14 mouse cellular contexts compared by ENCODE assay signal in genomic region chr9:116134488-116134887, GRCm38 (mm10). TPM values are rescaled to one million over a fixed set of nuclear protein-coding genes. Genes with fewer than 3 reads are reported as not detected.
DNase-seq lines count a peak whose midpoint lies in the region; ATAC-seq lines count a peak whose summit lies in the region.
"Had no signal": no experiment of that assay in that cellular context is flagged by ENCODE, and none has a peak within 500 bp of the region (broad histone marks: within the 10 kb centered on the region; RNA-seq: fewer than 3 reads in every experiment).

No protein-coding gene starts in this region.

- peaks cover 45% of the 10 kb centered on the region for H3K4me1 ChIP-seq in heart, embryonic 13.5 days

- no peaks in the 10 kb centered on the region for H3K27me3 ChIP-seq in heart, embryonic 13.5 days (replicated peaks)
- H3K27me3 ChIP-seq: embryonic facial prominence, embryonic 13.5 days; forebrain, embryonic 12.5 days had no signal

- H3K4me3 ChIP-seq in heart, embryonic 13.5 days: no peak overlapping the region
- H3K4me3 ChIP-seq: embryonic facial prominence, embryonic 13.5 days; forebrain, embryonic 12.5 days had no signal

- H3K9ac ChIP-seq in heart, embryonic 13.5 days: no peak overlapping the region
- H3K9ac ChIP-seq: embryonic facial prominence, embryonic 13.5 days; forebrain, embryonic 12.5 days had no signal

- no peaks in the 10 kb centered on the region for H3K9me3 ChIP-seq in heart, embryonic 13.5 days
- H3K9me3 ChIP-seq: embryonic facial prominence, embryonic 13.5 days; forebrain, embryonic 12.5 days had no signal

- H3K36me3 ChIP-seq in heart, embryonic 13.5 days: peaks cover 25% of the 10 kb centered on the region
- H3K36me3 ChIP-seq: forebrain, embryonic 12.5 days had no signal

- H3K27ac ChIP-seq in heart, embryonic 13.5 days (replicated peaks): 0 out of 2 replicates have a peak overlapping the region, but pooled peaks have one; percentile 15
- H3K27ac ChIP-seq: embryonic facial prominence, embryonic 13.5 days; forebrain, embryonic 12.5 days had no signal

- WGBS in heart, embryonic 13.5 days: 68% methylated on average over 2 of the region's 2 CpGs

- no peak for ATAC-seq in heart, embryonic 13.5 days (ENCODE audit: extremely low read depth, insufficient number of reproducible peaks, low FRiP score, low TSS enrichment)
- peak; percentile 22; the same call in 1 of the 2 replicates for ATAC-seq in neutrophil, adult 5-6 weeks (ENCODE audit: extremely low read depth, insufficient number of reproducible peaks, low FRiP score, poor library complexity, severe bottlenecking)
- ATAC-seq: intestine, embryonic 16.5 days; midbrain, embryonic 16.5 days had no signal

- no peak for DNase-seq in heart, postnatal 4 days
- peak; percentile 49 for DNase-seq in lung, postnatal 36 days
- no peak for DNase-seq in lung, postnatal 4 days
- peak; percentile 31 for DNase-seq in ZHBTc4 (ENCODE audit: low read depth, low spot score)
- no peak for DNase-seq in kidney, adult 8-10 months
- DNase-seq in kidney, adult 18-20 months: no peak
- DNase-seq: cerebellum, adult 9-11 months; gastrocnemius, postnatal 10 days had no signal

- no peak overlapping the region for H3K4me2 ChIP-seq in heart, embryonic 13.5 days
- H3K4me2 ChIP-seq: embryonic facial prominence, embryonic 13.5 days; forebrain, embryonic 12.5 days had no signal

RNA-seq across cellular contexts. Expression of gene Tgfbr2, which starts 40.7 kb away (rescaled TPM):
- polyA plus RNA-seq in heart, embryonic 13.5 days (2015; fragmentation: Nextera tagmentation; extraction: Ambion mirVana): 17.2 and 19.0 TPM in 2 replicates
- total RNA-seq in heart, postnatal 4 days (2021): 10 to 100 TPM; 59.7 to 59.9 TPM
- total RNA-seq in neutrophil, adult 5-6 weeks (2017): 131 and 138 TPM in 2 replicates

Comparison
In these comparisons a context has a peak if more than half of its experiments do, and no peak if none do; other contexts are left out.
1. DNase-seq: peak in lung, postnatal 36 days (single experiment) and ZHBTc4 (single experiment); none in heart, postnatal 4 days (single experiment), lung, postnatal 4 days (0 of 2), kidney, adult 8-10 months (0 of 2) and kidney, adult 18-20 months (single experiment).